22 mouse cellular contexts compared by ENCODE assay signal in the genomic region with DNA sequence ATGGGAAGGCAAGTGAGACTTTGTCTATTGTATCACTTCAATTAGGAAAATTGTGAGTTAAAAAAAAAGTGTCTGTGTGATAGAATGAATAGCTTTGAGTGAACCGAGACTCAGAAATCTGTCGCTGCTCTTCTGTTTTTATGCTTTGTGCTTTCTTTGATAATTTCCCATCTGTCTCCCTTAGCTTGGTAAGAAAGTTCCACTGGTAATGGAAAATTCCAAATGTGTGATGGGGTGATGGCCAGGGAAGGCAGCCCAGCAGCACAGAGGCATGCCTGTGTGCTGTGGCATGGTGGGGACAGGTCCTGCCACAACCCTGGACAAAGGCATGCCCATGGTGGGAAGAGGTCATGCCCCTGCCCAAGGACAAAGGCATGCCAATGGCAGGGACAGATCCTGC.
DNase-seq lines count a peak whose midpoint lies in the region; ATAC-seq and TF ChIP-seq lines count a peak whose summit lies in the region.
"Had no signal": no experiment of that assay in that cellular context is flagged by ENCODE, and none has a peak within 500 bp of the region (broad histone marks: within the 10 kb centered on the region; RNA-seq: fewer than 3 reads in every experiment).

No protein-coding gene starts in this region.

- DNase-seq in forebrain, embryonic 14.5 days (ENCODE audit: low spot score), result peak; percentile 19
- DNase-seq in forebrain, embryonic 10.5 days (ENCODE audit: extremely low spot score, low spot score), result no peak
- no peak for DNase-seq in frontal cortex, postnatal 10 days (ENCODE audit: low spot score in 2 of 2)
- peak; percentile 95 for DNase-seq in Muller cell, postnatal 12 days (ENCODE audit: inconsistent ontology term)
- no peak for DNase-seq in cerebellum, adult 8-10 months
- DNase-seq in heart, embryonic 10.5 days (ENCODE audit: low spot score), result no peak
- DNase-seq: adrenal gland, postnatal 36 days; cerebellum, adult 11-12 months; cerebellum, adult 9-11 months; cerebellum, postnatal 36 days; gastrocnemius, postnatal 36 days; heart, adult 11 months; heart, postnatal 10 days; heart, postnatal 4 days; kidney, adult 11 months had no signal

- no peaks in the 10 kb centered on the region for H3K27me3 ChIP-seq in forebrain, embryonic 14.5 days (replicated peaks; ENCODE audit: control insufficient read depth, insufficient read depth, low read length)
- H3K27me3 ChIP-seq in forebrain, embryonic 10.5 days (ENCODE audit: poor library complexity, severe bottlenecking), result peaks cover 89% of the 10 kb centered on the region
- peaks cover 19% of the 10 kb centered on the region for H3K27me3 ChIP-seq in heart, embryonic 10.5 days (ENCODE audit: insufficient read depth, poor library complexity, severe bottlenecking)

- TF ChIP-seq POLR2A in cortical plate, adult 2 months (IDR thresholded peaks at IDR 0.05; ENCODE audit: extremely low read depth, insufficient read depth, low read length), result no peak

- no peak overlapping the region for H3K4me3 ChIP-seq in forebrain, embryonic 14.5 days (ENCODE audit: low read depth, low read length)
- H3K4me3 ChIP-seq in forebrain, embryonic 10.5 days, result no peak overlapping the region
- H3K4me3 ChIP-seq in cortical plate, adult 2 months (ENCODE audit: insufficient read depth, low read length), result no peak overlapping the region
- H3K4me3 ChIP-seq in heart, embryonic 10.5 days, result no peak overlapping the region
- H3K4me3 ChIP-seq: embryonic facial prominence, embryonic 10.5 days; hindbrain, embryonic 13.5 days had no signal

- TF ChIP-seq CTCF in cortical plate, adult 2 months (IDR thresholded peaks at IDR 0.05; ENCODE audit: extremely low read depth, insufficient read depth, low read length), result no peak

- no peak overlapping the region for H3K4me2 ChIP-seq in forebrain, embryonic 14.5 days (ENCODE audit: low read length)
- H3K4me2 ChIP-seq: hindbrain, embryonic 13.5 days had no signal

- ATAC-seq in forebrain, embryonic 14.5 days, result no peak
- ATAC-seq in frontal cortex, adult (ENCODE audit: low TSS enrichment), result peak; percentile 78
- ATAC-seq: activated CD4-positive, CD25-positive, alpha-beta regulatory T cell, adult 4 months; hindbrain, postnatal 0 days; Patski had no signal

- H3K9me3 ChIP-seq in forebrain, embryonic 14.5 days (replicated peaks; ENCODE audit: control insufficient read depth, low read length), result no peaks in the 10 kb centered on the region
- H3K9me3 ChIP-seq in forebrain, embryonic 10.5 days, result no peaks in the 10 kb centered on the region
- H3K9me3 ChIP-seq in heart, embryonic 10.5 days, result no peaks in the 10 kb centered on the region
- H3K9me3 ChIP-seq: embryonic facial prominence, embryonic 10.5 days; hindbrain, embryonic 13.5 days had no signal

- peaks cover 1% of the 10 kb centered on the region; the same call in 1 of the 2 replicates for H3K4me1 ChIP-seq in forebrain, embryonic 14.5 days (ENCODE audit: control insufficient read depth, insufficient read depth, low read length)
- H3K4me1 ChIP-seq in forebrain, embryonic 10.5 days, result peaks cover 23% of the 10 kb centered on the region
- peaks cover 8% of the 10 kb centered on the region for H3K4me1 ChIP-seq in cortical plate, adult 2 months (ENCODE audit: control insufficient read depth, insufficient read depth, low read length)
- H3K4me1 ChIP-seq in heart, embryonic 10.5 days, result peaks cover 13% of the 10 kb centered on the region; the same call in 1 of the 2 replicates

- WGBS in forebrain, embryonic 14.5 days, result 67% methylated on average over 2 of the region's 2 CpGs
- WGBS in forebrain, embryonic 10.5 days, result 93% methylated on average over 2 of the region's 2 CpGs
- 76% methylated on average over 2 of the region's 2 CpGs for WGBS in heart, embryonic 10.5 days

- H3K27ac ChIP-seq in forebrain, embryonic 14.5 days (ENCODE audit: low read depth, low read length), result no peak overlapping the region
- H3K27ac ChIP-seq in forebrain, embryonic 10.5 days, result no peak overlapping the region
- peak overlapping the region; percentile 66 for H3K27ac ChIP-seq in cortical plate, adult 2 months (ENCODE audit: insufficient read depth, low read length)
- H3K27ac ChIP-seq in heart, embryonic 10.5 days, result no peak overlapping the region
- H3K27ac ChIP-seq: embryonic facial prominence, embryonic 10.5 days; hindbrain, embryonic 13.5 days; hindbrain, postnatal 0 days had no signal

- H3K36me3 ChIP-seq in forebrain, embryonic 14.5 days (ENCODE audit: control insufficient read depth, insufficient read depth, low read length), result no peaks in the 10 kb centered on the region
- H3K36me3 ChIP-seq in forebrain, embryonic 10.5 days (replicated peaks), result no peaks in the 10 kb centered on the region
- no peaks in the 10 kb centered on the region for H3K36me3 ChIP-seq in heart, embryonic 10.5 days
- H3K36me3 ChIP-seq: embryonic facial prominence, embryonic 10.5 days; hindbrain, embryonic 13.5 days had no signal

- no peak overlapping the region for H3K9ac ChIP-seq in forebrain, embryonic 14.5 days (ENCODE audit: low read length)
- H3K9ac ChIP-seq: hindbrain, embryonic 13.5 days had no signal

Comparison
In these comparisons a context has a peak if more than half of its experiments do, and no peak if none do; other contexts are left out.
1. DNase-seq: peak in forebrain, embryonic 14.5 days (single experiment) and Muller cell, postnatal 12 days (single experiment); none in forebrain, embryonic 10.5 days (single experiment), frontal cortex, postnatal 10 days (0 of 2), cerebellum, adult 8-10 months (single experiment) and heart, embryonic 10.5 days (single experiment).